Mouse (Mus musculus): ENCODE results near the gene Bax. TPM values are rescaled to one million over a fixed set of nuclear protein-coding genes. Genes with fewer than 3 reads are reported as not detected.

Bax gene
- 243 and 272 TPM in 2 replicates for polyA plus RNA-seq (2015; fragmentation: Nextera tagmentation; extraction: Ambion mirVana)

- under 1% methylated on average over 47 of the region's 58 CpGs for WGBS
- H3K4me1 ChIP-seq: peaks cover 21% of the 10 kb centered on the region
- H3K4me3 ChIP-seq: peak within 1 kb of the TSS; percentile 92
- peaks cover 42% of the 10 kb centered on the region for H3K36me3 ChIP-seq (ENCODE audit: poor library complexity, severe bottlenecking)
- H3K27me3 ChIP-seq: no peaks in the 10 kb centered on the region
- H3K4me2 ChIP-seq: peak within 1 kb of the TSS; percentile 95
- H3K9ac ChIP-seq: peak within 1 kb of the TSS; percentile 95
- peak within 1 kb of the TSS; percentile 69 for H3K27ac ChIP-seq
- ATAC-seq: peak; percentile 77
- H3K9me3 ChIP-seq (replicated peaks): no peaks in the 10 kb centered on the region
These were observed at the start of gene Bax for GRCm38 (mm10) chr7:45466283-45467089. TSS of gene Bax (minus strand) at chr7:45466898.

GRCm38 (mm10) chr7:45515436-45515835 is 48.7 kb upstream of the Bax start:
- no peaks in the 10 kb centered on the region for H3K27me3 ChIP-seq
- no peaks in the 10 kb centered on the region for H3K9me3 ChIP-seq (replicated peaks)
- ATAC-seq: no peak
- H3K27ac ChIP-seq: no peak overlapping the region
- no peak overlapping the region for H3K4me2 ChIP-seq
- no peak overlapping the region for H3K9ac ChIP-seq
- 28% methylated on average over 16 of the region's 16 CpGs for WGBS
- H3K4me3 ChIP-seq: no peak overlapping the region
- H3K36me3 ChIP-seq (ENCODE audit: poor library complexity, severe bottlenecking): no peaks in the 10 kb centered on the region
- H3K4me1 ChIP-seq: no peaks in the 10 kb centered on the region

GRCm38 (mm10) chr7:45514411-45514810 is 47.7 kb upstream of the Bax start:
- Histone ChIP-seq H3K9me3 (replicated peaks) (no peaks in the 10 kb centered on the region), H3K4me3 (no peak overlapping the region), H3K27me3 (no peaks in the 10 kb centered on the region), H3K9ac (no peak overlapping the region), H3K27ac (no peak overlapping the region), H3K4me2 (no peak overlapping the region), H3K4me1 (peaks cover 3% of the 10 kb centered on the region), H3K36me3 (ENCODE audit: poor library complexity, severe bottlenecking) (no peaks in the 10 kb centered on the region)
- no peak for ATAC-seq
- 86% methylated on average over 7 of the region's 7 CpGs for WGBS

- Histone ChIP-seq H3K4me2 (peak within 1 kb of the TSS; percentile 88), H3K27me3 (no peaks in the 10 kb centered on the region), H3K4me1 (peaks cover 15% of the 10 kb centered on the region), H3K9ac (peak within 1 kb of the TSS; percentile 88), H3K4me3 (peak within 1 kb of the TSS; percentile 72), H3K9me3 (replicated peaks) (no peaks in the 10 kb centered on the region), H3K36me3 (ENCODE audit: poor library complexity, severe bottlenecking) (peaks cover 17% of the 10 kb centered on the region), H3K27ac (peak within 1 kb of the TSS; percentile 68)
- WGBS: under 1% methylated on average over 44 of the region's 44 CpGs
- peak; percentile 94 for ATAC-seq
These were observed 43.5 kb upstream of the Bax start, which contains the start of gene Nucb1 for GRCm38 (mm10) chr7:45509912-45510787. TSS of gene Nucb1 (minus strand) at chr7:45510406.

- H3K27ac ChIP-seq: no peak overlapping the region
- peak overlapping the region; percentile 88 for H3K4me2 ChIP-seq
- peaks cover 15% of the 10 kb centered on the region for H3K4me1 ChIP-seq
- H3K36me3 ChIP-seq (ENCODE audit: poor library complexity, severe bottlenecking): peaks cover 23% of the 10 kb centered on the region
- peak overlapping the region; percentile 72 for H3K4me3 ChIP-seq
- H3K9ac ChIP-seq: peak overlapping the region; percentile 88
- peak; percentile 16; the same call in 1 of the 2 replicates for ATAC-seq
- WGBS: 42% methylated on average over 19 of the region's 19 CpGs
- no peaks in the 10 kb centered on the region for H3K27me3 ChIP-seq
- H3K9me3 ChIP-seq (replicated peaks): no peaks in the 10 kb centered on the region
These were observed 42.6 kb upstream of the Bax start for GRCm38 (mm10) chr7:45509181-45509882.

- H3K4me3 ChIP-seq: peak overlapping the region; percentile 72; the same call in 1 of the 2 replicates
- H3K27ac ChIP-seq: no peak overlapping the region
- peaks cover 24% of the 10 kb centered on the region for H3K36me3 ChIP-seq (ENCODE audit: poor library complexity, severe bottlenecking)
- no peak for ATAC-seq
- no peaks in the 10 kb centered on the region for H3K9me3 ChIP-seq (replicated peaks)
- peak overlapping the region; percentile 88; the same call in 1 of the 2 replicates for H3K4me2 ChIP-seq
- peaks cover 15% of the 10 kb centered on the region for H3K4me1 ChIP-seq
- H3K27me3 ChIP-seq: no peaks in the 10 kb centered on the region
- WGBS: 89% methylated on average over 6 of the region's 6 CpGs
- 0 out of 2 replicates have a peak overlapping the region, but pooled peaks have one; percentile 88 for H3K9ac ChIP-seq
These were observed 41.9 kb upstream of the Bax start for GRCm38 (mm10) chr7:45508561-45508960.

GRCm38 (mm10) chr7:45507583-45507982 is 40.9 kb upstream of the Bax start:
- 95% methylated on average over 6 of the region's 6 CpGs for WGBS
- no peaks in the 10 kb centered on the region for H3K27me3 ChIP-seq
- H3K36me3 ChIP-seq (ENCODE audit: poor library complexity, severe bottlenecking): peaks cover 29% of the 10 kb centered on the region
- peaks cover 15% of the 10 kb centered on the region for H3K4me1 ChIP-seq
- no peak overlapping the region for H3K9ac ChIP-seq
- H3K9me3 ChIP-seq (replicated peaks): no peaks in the 10 kb centered on the region
- H3K27ac ChIP-seq: no peak overlapping the region
- no peak overlapping the region for H3K4me3 ChIP-seq
- no peak overlapping the region for H3K4me2 ChIP-seq
- no peak for ATAC-seq

- ATAC-seq: no peak
- Histone ChIP-seq H3K27ac (no peak overlapping the region), H3K4me2 (no peak overlapping the region), H3K27me3 (no peaks in the 10 kb centered on the region), H3K36me3 (ENCODE audit: poor library complexity, severe bottlenecking) (peaks cover 79% of the 10 kb centered on the region), H3K9me3 (replicated peaks) (no peaks in the 10 kb centered on the region), H3K9ac (no peak overlapping the region), H3K4me1 (no peaks in the 10 kb centered on the region), H3K4me3 (no peak overlapping the region)
- WGBS: 98% methylated on average over 6 of the region's 6 CpGs
These were observed 31.7 kb upstream of the Bax start for GRCm38 (mm10) chr7:45498427-45498826.

GRCm38 (mm10) chr7:45494548-45494947 is 27.9 kb upstream of the Bax start:
- H3K27me3 ChIP-seq: no peaks in the 10 kb centered on the region
- H3K4me3 ChIP-seq: no peak overlapping the region
- H3K9ac ChIP-seq: no peak overlapping the region
- no peak overlapping the region for H3K4me2 ChIP-seq
- no peak for ATAC-seq
- H3K27ac ChIP-seq: no peak overlapping the region
- H3K36me3 ChIP-seq (ENCODE audit: poor library complexity, severe bottlenecking): peaks cover 77% of the 10 kb centered on the region
- H3K4me1 ChIP-seq: peaks cover 6% of the 10 kb centered on the region
- 81% methylated on average over 9 of the region's 9 CpGs for WGBS
- H3K9me3 ChIP-seq (replicated peaks): no peaks in the 10 kb centered on the region

GRCm38 (mm10) chr7:45492951-45493350 is 26.3 kb upstream of the Bax start:
- ATAC-seq: no peak
- Histone ChIP-seq H3K4me2 (no peak overlapping the region), H3K4me1 (peaks cover 17% of the 10 kb centered on the region), H3K9ac (no peak overlapping the region), H3K27ac (no peak overlapping the region), H3K4me3 (no peak overlapping the region), H3K9me3 (replicated peaks) (no peaks in the 10 kb centered on the region), H3K27me3 (no peaks in the 10 kb centered on the region), H3K36me3 (ENCODE audit: poor library complexity, severe bottlenecking) (peaks cover 62% of the 10 kb centered on the region)
- 94% methylated on average over 5 of the region's 5 CpGs for WGBS

- WGBS: 94% methylated on average over 8 of the region's 8 CpGs
- peaks cover 55% of the 10 kb centered on the region for H3K36me3 ChIP-seq (ENCODE audit: poor library complexity, severe bottlenecking)
- H3K4me1 ChIP-seq: peaks cover 20% of the 10 kb centered on the region
These were observed 25.6 kb upstream of the Bax start for GRCm38 (mm10) chr7:45492225-45492844.

More at GRCm38 (mm10) chr7:45492225-45492844, 25.6 kb upstream of the Bax start:
- Histone ChIP-seq H3K4me2 (no peak overlapping the region), H3K9ac (no peak overlapping the region), H3K27me3 (no peaks in the 10 kb centered on the region), H3K27ac (no peak overlapping the region), H3K9me3 (replicated peaks) (no peaks in the 10 kb centered on the region), H3K4me3 (no peak overlapping the region)
- ATAC-seq: no peak

Measured in forebrain, embryonic 13.5 days (tissue).